Mouse (Mus musculus): ENCODE results near the gene Spata32. TPM values are rescaled to one million over a fixed set of nuclear protein-coding genes. Genes with fewer than 3 reads are reported as not detected.

The Spata32 gene
- polyA plus RNA-seq (2015; fragmentation: Nextera tagmentation; extraction: Ambion mirVana): 0.15 and 0.38 TPM in 2 replicates

DNA sequence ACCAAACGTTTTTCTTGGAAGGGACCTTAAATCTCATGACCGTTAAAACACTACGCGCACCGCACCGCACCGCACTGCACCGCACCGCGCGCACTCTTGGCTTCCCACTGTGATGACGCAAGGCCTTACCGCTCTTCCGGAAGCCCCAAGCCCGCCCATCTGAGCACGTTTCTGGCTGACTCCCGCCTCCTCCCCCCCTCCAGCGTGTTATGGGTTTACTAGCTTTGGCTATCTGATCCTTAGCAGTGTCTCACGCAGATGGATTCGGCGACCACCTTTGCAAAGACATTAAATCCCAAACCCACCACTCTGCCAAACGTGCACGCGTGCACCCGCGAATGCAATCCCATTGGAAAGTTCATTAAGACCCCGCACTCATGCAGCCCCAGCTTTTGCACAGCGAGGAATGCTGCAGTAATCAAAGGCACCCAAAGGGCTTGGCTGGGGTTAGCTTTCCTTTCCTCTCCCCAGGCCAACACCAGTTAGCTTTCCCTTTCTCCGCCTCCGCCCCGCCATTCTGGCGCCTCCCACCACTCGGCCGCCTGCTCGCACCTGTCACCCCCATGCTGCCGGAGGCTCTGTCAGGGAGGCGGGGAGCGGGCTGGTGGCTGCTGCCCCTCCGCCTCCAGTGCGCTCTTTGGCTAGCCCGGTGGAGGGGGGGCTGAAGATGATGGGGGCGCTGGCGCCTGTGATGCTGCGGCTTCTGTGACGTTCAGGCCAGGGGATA lies at the start of gene Spata32:
Spata32 (minus strand) TSS at position 643 of the 727 bp plus-strand sequence.
- H3K4me1 ChIP-seq: peaks cover 7% of the 10 kb centered on the region
- peak; percentile 93 for ATAC-seq (replicated peaks)
- H3K9ac ChIP-seq (replicated peaks): peak within 1 kb of the TSS; percentile 78
- no peaks in the 10 kb centered on the region for H3K27me3 ChIP-seq
- H3K27ac ChIP-seq (replicated peaks): peak within 1 kb of the TSS; percentile 65
- no peaks in the 10 kb centered on the region for H3K9me3 ChIP-seq
- peaks cover 9% of the 10 kb centered on the region; the same call in 1 of the 2 replicates for H3K36me3 ChIP-seq
- H3K4me2 ChIP-seq (replicated peaks): peak within 1 kb of the TSS; percentile 100
- under 1% methylated on average over 45 of the region's 45 CpGs for WGBS
- H3K4me3 ChIP-seq: peak within 1 kb of the TSS; percentile 62

- Histone ChIP-seq H3K4me3 (peak within 1 kb of the TSS; percentile 71), H3K27me3 (no peaks in the 10 kb centered on the region), H3K4me2 (replicated peaks) (peak within 1 kb of the TSS; percentile 88), H3K9me3 (no peaks in the 10 kb centered on the region), H3K36me3 (no peaks in the 10 kb centered on the region), H3K9ac (replicated peaks) (peak within 1 kb of the TSS; percentile 75), H3K4me1 (peaks cover 53% of the 10 kb centered on the region), H3K27ac (replicated peaks) (peak within 1 kb of the TSS; percentile 89)
- peak; percentile 99 for ATAC-seq (replicated peaks)
- WGBS: 1% methylated on average over 55 of the region's 55 CpGs
Measured at GRCm38 (mm10) chr11:103267346-103268219, 49.4 kb upstream of the Spata32 start, which contains the start of gene Map3k14. Gene Map3k14 (minus strand): TSS chr11:103267472.

GRCm38 (mm10) chr11:103266729-103267345 lies 48.6 kb upstream of the Spata32 start:
- Histone ChIP-seq H3K4me3 (peak overlapping the region; percentile 71), H3K4me2 (replicated peaks) (peak overlapping the region; percentile 88), H3K27me3 (no peaks in the 10 kb centered on the region), H3K9ac (replicated peaks) (peak overlapping the region; percentile 75), H3K9me3 (no peaks in the 10 kb centered on the region), H3K4me1 (peaks cover 53% of the 10 kb centered on the region), H3K27ac (replicated peaks) (peak overlapping the region; percentile 89), H3K36me3 (no peaks in the 10 kb centered on the region)
- WGBS: under 1% methylated on average over 42 of the region's 42 CpGs
- ATAC-seq (replicated peaks): peak; percentile 82

GRCm38 (mm10) chr11:103265856-103266255 lies 47.6 kb upstream of the Spata32 start:
- H3K27ac ChIP-seq (replicated peaks): no peak overlapping the region
- H3K36me3 ChIP-seq: no peaks in the 10 kb centered on the region
- H3K4me1 ChIP-seq: peaks cover 53% of the 10 kb centered on the region
- no peak for ATAC-seq (replicated peaks)
- H3K9ac ChIP-seq (replicated peaks): no peak overlapping the region
- peak overlapping the region; percentile 88 for H3K4me2 ChIP-seq (replicated peaks)
- H3K4me3 ChIP-seq: peak overlapping the region; percentile 71
- no peaks in the 10 kb centered on the region for H3K27me3 ChIP-seq
- no peaks in the 10 kb centered on the region for H3K9me3 ChIP-seq
- WGBS: 57% methylated on average over 2 of the region's 2 CpGs

- no peaks in the 10 kb centered on the region for H3K36me3 ChIP-seq
- H3K9ac ChIP-seq (replicated peaks): 0 out of 2 replicates have a peak overlapping the region, but pooled peaks have one; percentile 17
- H3K27me3 ChIP-seq: no peaks in the 10 kb centered on the region
- ATAC-seq (replicated peaks): no peak
- WGBS: 20% methylated on average over 7 of the region's 7 CpGs
- peaks cover 53% of the 10 kb centered on the region for H3K4me1 ChIP-seq
- H3K4me3 ChIP-seq: no peak overlapping the region
- H3K27ac ChIP-seq (replicated peaks): no peak overlapping the region
- H3K9me3 ChIP-seq: no peaks in the 10 kb centered on the region
- peak overlapping the region; percentile 32 for H3K4me2 ChIP-seq (replicated peaks)
Measured at GRCm38 (mm10) chr11:103265211-103265610, 47.0 kb upstream of the Spata32 start.

- ATAC-seq (replicated peaks): no peak
- H3K4me1 ChIP-seq: peaks cover 53% of the 10 kb centered on the region
- WGBS: 53% methylated on average over 20 of the region's 20 CpGs
- H3K27ac ChIP-seq (replicated peaks): peak overlapping the region; percentile 51
- peak overlapping the region; percentile 9; the same call in 1 of the 2 replicates for H3K4me2 ChIP-seq (replicated peaks)
- H3K36me3 ChIP-seq: no peaks in the 10 kb centered on the region
- peak overlapping the region; percentile 20; the same call in 1 of the 2 replicates for H3K9ac ChIP-seq (replicated peaks)
- no peak overlapping the region for H3K4me3 ChIP-seq
- no peaks in the 10 kb centered on the region for H3K27me3 ChIP-seq
- H3K9me3 ChIP-seq: no peaks in the 10 kb centered on the region
Measured at GRCm38 (mm10) chr11:103264427-103265005, 46.3 kb upstream of the Spata32 start.

- no peaks in the 10 kb centered on the region for H3K27me3 ChIP-seq
- peaks cover 51% of the 10 kb centered on the region for H3K4me1 ChIP-seq
- no peak overlapping the region for H3K4me2 ChIP-seq (replicated peaks)
- no peaks in the 10 kb centered on the region for H3K36me3 ChIP-seq
- H3K4me3 ChIP-seq: no peak overlapping the region
- H3K9ac ChIP-seq (replicated peaks): peak overlapping the region; percentile 25; the same call in 1 of the 2 replicates
- whole genome bisulfite sequencing: 39% methylated on average over 10 of the region's 10 CpGs
- H3K9me3 ChIP-seq: no peaks in the 10 kb centered on the region
- no peak for ATAC-seq (replicated peaks)
- H3K27ac ChIP-seq (replicated peaks): 0 out of 2 replicates have a peak overlapping the region, but pooled peaks have one; percentile 20
Measured at GRCm38 (mm10) chr11:103263551-103263950, 45.3 kb upstream of the Spata32 start.

- H3K4me3 ChIP-seq: no peak overlapping the region
- H3K27me3 ChIP-seq: no peaks in the 10 kb centered on the region
- peaks cover 43% of the 10 kb centered on the region for H3K4me1 ChIP-seq
- H3K27ac ChIP-seq (replicated peaks): no peak overlapping the region
- 77% methylated on average over 20 of the region's 20 CpGs for WGBS
- H3K4me2 ChIP-seq (replicated peaks): no peak overlapping the region
- no peak overlapping the region for H3K9ac ChIP-seq (replicated peaks)
- no peaks in the 10 kb centered on the region for H3K9me3 ChIP-seq
- no peaks in the 10 kb centered on the region for H3K36me3 ChIP-seq
- no peak for ATAC-seq (replicated peaks)
Measured at GRCm38 (mm10) chr11:103262412-103263267, 44.4 kb upstream of the Spata32 start.

DNA sequence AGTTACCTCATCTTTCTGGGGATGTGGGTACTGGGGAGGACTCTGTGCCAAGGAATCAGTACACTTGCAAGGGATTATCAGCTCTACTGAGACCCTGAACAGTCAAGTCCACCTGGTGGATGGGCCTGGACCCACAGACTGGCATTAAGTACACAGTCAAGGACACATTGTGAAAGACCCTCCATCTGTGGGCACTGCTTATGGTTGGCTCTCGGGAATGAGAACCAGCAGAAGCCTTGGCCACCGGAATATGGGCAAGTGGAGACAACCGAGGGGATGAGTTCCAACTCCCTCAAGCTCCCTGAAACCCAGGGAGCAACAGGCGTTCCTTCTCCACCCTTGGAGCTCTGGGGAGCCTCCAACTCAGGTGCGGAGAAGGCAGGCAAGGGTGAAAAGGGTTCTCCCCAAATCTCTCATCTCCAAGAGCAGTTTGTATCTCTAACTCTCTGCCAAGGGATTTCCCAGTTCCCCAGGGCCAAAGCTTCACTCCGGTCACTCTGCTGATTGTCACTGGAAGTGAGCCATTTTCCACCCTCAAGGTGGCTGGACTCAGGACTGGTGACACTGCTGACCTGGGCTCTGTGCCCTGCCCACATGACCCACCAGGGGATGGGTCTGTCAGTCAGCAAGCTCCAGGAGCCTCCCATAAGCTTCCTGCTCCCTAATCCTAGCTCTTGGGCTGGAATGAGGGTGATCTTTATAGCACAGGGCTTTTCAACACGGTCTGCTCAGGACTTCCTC lies 43.6 kb upstream of the Spata32 start:
- H3K9me3 ChIP-seq: no peaks in the 10 kb centered on the region
- WGBS: 90% methylated on average over 7 of the region's 7 CpGs
- H3K4me3 ChIP-seq: no peak overlapping the region
- peaks cover 42% of the 10 kb centered on the region for H3K4me1 ChIP-seq
- H3K27me3 ChIP-seq: no peaks in the 10 kb centered on the region
- ATAC-seq (replicated peaks): no peak
- H3K9ac ChIP-seq (replicated peaks): no peak overlapping the region
- no peak overlapping the region for H3K4me2 ChIP-seq (replicated peaks)
- H3K36me3 ChIP-seq: no peaks in the 10 kb centered on the region
- H3K27ac ChIP-seq (replicated peaks): no peak overlapping the region

DNA sequence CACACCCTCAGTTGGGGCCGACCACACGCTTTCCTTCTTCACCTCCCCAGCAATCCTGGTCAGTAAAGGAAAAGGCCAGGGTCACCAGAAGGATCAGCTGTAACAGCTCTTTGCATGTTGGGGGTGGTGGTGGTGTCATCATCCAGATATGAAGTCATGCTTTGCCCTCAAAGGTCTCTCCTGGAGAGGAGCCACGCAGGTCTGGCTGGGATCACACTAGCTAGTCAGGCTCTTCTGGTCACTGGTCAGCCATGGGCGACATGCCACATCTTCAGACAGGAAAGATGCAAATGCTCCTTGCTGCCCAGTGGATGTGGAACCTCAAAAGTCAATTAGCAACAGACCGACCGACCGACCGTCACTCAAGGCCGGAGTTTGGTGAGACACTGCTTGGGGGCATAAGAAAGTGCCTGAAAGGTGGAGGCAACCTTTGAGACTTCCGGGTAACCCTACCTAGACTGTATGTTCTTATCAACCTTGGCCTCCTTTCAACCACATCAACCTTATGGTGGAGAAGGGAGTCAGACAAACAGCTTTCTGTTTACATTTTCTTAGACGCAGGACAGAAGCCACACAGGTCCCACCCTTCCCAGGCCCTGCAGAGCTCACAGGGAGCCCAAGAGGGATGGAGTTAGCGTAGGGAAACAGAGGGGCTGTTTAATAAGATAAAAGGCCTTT lies 42.4 kb upstream of the Spata32 start:
- Histone ChIP-seq H3K9ac (replicated peaks) (no peak overlapping the region), H3K9me3 (no peaks in the 10 kb centered on the region), H3K36me3 (no peaks in the 10 kb centered on the region), H3K4me2 (replicated peaks) (no peak overlapping the region), H3K27me3 (no peaks in the 10 kb centered on the region), H3K4me3 (no peak overlapping the region), H3K4me1 (peaks cover 30% of the 10 kb centered on the region), H3K27ac (replicated peaks) (no peak overlapping the region)
- no peak for ATAC-seq (replicated peaks)
- WGBS: 94% methylated on average over 12 of the region's 12 CpGs

All from forebrain, embryonic 15.5 days (tissue).